Mouse (Mus musculus) cerebellum, postnatal 36 days (tissue): ENCODE results near the gene Rap1gds1.

Experiments used
- DNase-seq, 2 experiments: peaks; one replicate each; pipeline ENCODE4 v3.0.0; 2021 to 2022; ENCODE audit warnings: mixed read lengths in 2 of 2

Rap1gds1 gene

GRCm38 (mm10) chr3:139074484-139075211 lies at the start of gene Rap1gds1:
TSS of gene Rap1gds1 (minus strand) at chr3:139075201.
- DNase-seq, result peak; percentile 68 to 70

GRCm38 (mm10) chr3:139118446-139118845 lies 43.4 kb upstream of the Rap1gds1 start:
- DNase-seq, result no peak

GRCm38 (mm10) chr3:139116733-139117337 lies 41.8 kb upstream of the Rap1gds1 start:
- DNase-seq, result no peak

- DNase-seq, result no peak
Measured at GRCm38 (mm10) chr3:139112335-139112973, 37.5 kb upstream of the Rap1gds1 start.

GRCm38 (mm10) chr3:139111877-139112276 lies 36.9 kb upstream of the Rap1gds1 start:
- no peak for DNase-seq

- DNase-seq, result no peak
Measured at GRCm38 (mm10) chr3:139108176-139108575, 33.2 kb upstream of the Rap1gds1 start.

GRCm38 (mm10) chr3:139103914-139104313 lies 28.9 kb upstream of the Rap1gds1 start:
- DNase-seq, result no peak

- no peak for DNase-seq
Measured at GRCm38 (mm10) chr3:139103346-139103745, 28.3 kb upstream of the Rap1gds1 start.

- no peak for DNase-seq
Measured at GRCm38 (mm10) chr3:139101941-139102340, 26.9 kb upstream of the Rap1gds1 start.

- DNase-seq, result no peak
Measured at GRCm38 (mm10) chr3:139099284-139099683, 24.3 kb upstream of the Rap1gds1 start.

- DNase-seq, result no peak
Measured at GRCm38 (mm10) chr3:139095894-139096293, 20.9 kb upstream of the Rap1gds1 start.

GRCm38 (mm10) chr3:139088526-139088925 lies 13.5 kb upstream of the Rap1gds1 start:
- DNase-seq, result no peak

GRCm38 (mm10) chr3:139083778-139084539 lies 9.0 kb upstream of the Rap1gds1 start:
- no peak for DNase-seq

- DNase-seq, result no peak
Measured at GRCm38 (mm10) chr3:139079831-139080230, 4.8 kb upstream of the Rap1gds1 start.

- no peak for DNase-seq
Measured at GRCm38 (mm10) chr3:139078010-139078409, 3.0 kb upstream of the Rap1gds1 start.

- DNase-seq, result no peak
Measured at GRCm38 (mm10) chr3:139076059-139076455, 1.1 kb upstream of the Rap1gds1 start.

GRCm38 (mm10) chr3:139075333-139076058 lies 495 bp upstream of the Rap1gds1 start:
- DNase-seq, result peak; percentile 83 to 90

GRCm38 (mm10) chr3:139073801-139074483 lies 1.1 kb downstream of the Rap1gds1 start:
- DNase-seq, result no peak

- peak in 1 of 2 experiments; percentile 12 for DNase-seq
Measured at GRCm38 (mm10) chr3:139069539-139069938, 5.5 kb downstream of the Rap1gds1 start.

- DNase-seq, result no peak
Measured at GRCm38 (mm10) chr3:139064076-139064475, 10.9 kb downstream of the Rap1gds1 start.

GRCm38 (mm10) chr3:139062088-139062487 lies 12.9 kb downstream of the Rap1gds1 start:
- no peak for DNase-seq
